Mouse (Mus musculus) WW6 (cell line): Measurements from ENCODE around the gene Jak3.
"Not testable (repeated sequence)": the region's sequence is repeated elsewhere in the genome, so short reads cannot be mapped to it uniquely, and the experiment has no call there.

Experiments used
- DNase-seq: peaks from one replicate; pipeline ENCODE4 v3.0.0-alpha.2; 2013; ENCODE audit warnings: low read depth, low spot score

Gene Jak3

GRCm38 (mm10) chr8:71719928-71720457 lies 43.9 kb downstream of the Jak3 start:
- no peak for DNase-seq

- DNase-seq: no peak
Observed at GRCm38 (mm10) chr8:71723047-71723551, 47.0 kb downstream of the Jak3 start.

GRCm38 (mm10) chr8:71724389-71724788 lies 48.3 kb downstream of the Jak3 start:
- DNase-seq: no peak

- DNase-seq: peak; percentile 81
Observed at GRCm38 (mm10) chr8:71725122-71725924, 49.2 kb downstream of the Jak3 start, which contains the start of gene Fcho1. TSS of gene Fcho1 (minus strand) at chr8:71725716.

GRCm38 (mm10) chr8:71728240-71728785 lies 52.2 kb downstream of the Jak3 start:
- DNase-seq: no peak

GRCm38 (mm10) chr8:71728826-71729620 lies 52.9 kb downstream of the Jak3 start:
- no peak for DNase-seq

GRCm38 (mm10) chr8:71731652-71732230 lies 55.6 kb downstream of the Jak3 start:
- DNase-seq: no peak

- DNase-seq: not testable (repeated sequence)
Observed at GRCm38 (mm10) chr8:71738316-71738715, 62.2 kb downstream of the Jak3 start.
